Mouse (Mus musculus): ENCODE measurements at regions not wholly inside any gene's neighbourhood (a gene's known extent, or its start where the extent isn't known, plus 50 kb on each side); places are given as distances from the start of the nearest gene placed in this dataset.

DNA sequence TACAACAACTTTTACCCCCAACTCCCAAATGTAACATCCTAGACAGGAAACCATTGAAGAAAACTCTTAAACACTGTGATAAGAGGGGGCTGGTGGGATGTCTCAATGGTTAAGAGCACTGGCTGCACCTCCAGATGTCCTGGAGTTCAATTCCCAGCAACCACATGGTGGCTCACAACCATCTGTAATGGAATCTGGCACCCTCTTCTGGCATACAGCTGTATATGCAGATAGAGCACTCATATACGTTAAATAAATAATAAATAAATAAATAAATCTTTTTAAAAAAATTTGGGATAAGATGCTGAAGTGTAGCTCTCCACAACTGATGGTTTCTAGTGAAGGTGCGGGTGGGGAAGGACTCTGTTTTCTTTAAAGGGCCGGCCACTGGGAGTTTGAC is 69.3 kb downstream of the Kctd15 start:
- Histone ChIP-seq H3K9me3 (ENCODE audit: control insufficient read depth, low read length) (no peaks in the 10 kb centered on the region), H3K27me3 (ENCODE audit: control insufficient read depth, insufficient read depth, low read length) (no peaks in the 10 kb centered on the region), H3K27ac (no peak overlapping the region), H3K4me1 (replicated peaks; ENCODE audit: control insufficient read depth, insufficient read depth, low read length) (no peaks in the 10 kb centered on the region), H3K9ac (no peak overlapping the region), H3K4me2 (replicated peaks) (no peak overlapping the region), H3K4me3 (replicated peaks; ENCODE audit: low read length) (no peak overlapping the region), H3K36me3 (replicated peaks; ENCODE audit: control insufficient read depth, insufficient read depth) (no peaks in the 10 kb centered on the region)
- 96% methylated on average over 3 of the region's 3 CpGs for WGBS
- DNase-seq (ENCODE audit: low spot score): no peak
- no peak for ATAC-seq (ENCODE audit: low FRiP score)

DNA sequence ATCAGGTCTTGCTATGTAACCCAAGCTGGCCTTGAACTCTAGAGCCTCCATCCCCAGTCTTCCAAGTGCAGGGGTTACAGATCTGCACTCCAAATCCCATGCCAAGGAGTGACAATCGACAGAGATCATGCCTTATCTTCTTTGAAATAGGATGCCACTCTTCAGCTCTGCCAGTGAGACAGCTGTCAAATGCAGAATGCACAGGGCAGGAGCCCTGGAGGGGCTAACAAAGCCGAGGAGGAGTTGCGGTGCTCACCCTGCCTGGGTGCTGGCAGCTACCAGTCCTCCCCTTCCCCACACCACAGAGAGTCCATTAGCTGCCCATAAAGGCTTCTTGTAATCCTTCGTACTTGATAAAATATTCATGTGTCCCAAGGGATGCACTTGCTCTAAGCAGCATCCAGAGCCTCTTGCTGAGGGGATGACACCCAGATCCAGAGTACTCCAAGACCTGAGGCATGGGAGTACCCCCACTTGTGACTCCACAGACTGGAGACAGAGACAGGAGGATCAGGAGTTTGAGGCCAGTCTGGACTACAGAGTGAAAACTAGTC is 71.1 kb downstream of the Kctd15 start:
- DNase-seq (ENCODE audit: low spot score): no peak
- no peaks in the 10 kb centered on the region for H3K27me3 ChIP-seq (ENCODE audit: control insufficient read depth, insufficient read depth, low read length)
- 0 out of 2 replicates have a peak, but pooled peaks cover 4% of the 10 kb centered on the region for H3K9me3 ChIP-seq (ENCODE audit: control insufficient read depth, low read length)
- H3K9ac ChIP-seq: no peak overlapping the region
- no peak for ATAC-seq (ENCODE audit: low FRiP score)
- no peaks in the 10 kb centered on the region for H3K36me3 ChIP-seq (replicated peaks; ENCODE audit: control insufficient read depth, insufficient read depth)
- no peak overlapping the region for H3K27ac ChIP-seq
- no peak overlapping the region for H3K4me3 ChIP-seq (replicated peaks; ENCODE audit: low read length)
- 48% methylated on average over 4 of the region's 4 CpGs for WGBS
- no peaks in the 10 kb centered on the region for H3K4me1 ChIP-seq (replicated peaks; ENCODE audit: control insufficient read depth, insufficient read depth, low read length)
- H3K4me2 ChIP-seq (replicated peaks): no peak overlapping the region

DNA sequence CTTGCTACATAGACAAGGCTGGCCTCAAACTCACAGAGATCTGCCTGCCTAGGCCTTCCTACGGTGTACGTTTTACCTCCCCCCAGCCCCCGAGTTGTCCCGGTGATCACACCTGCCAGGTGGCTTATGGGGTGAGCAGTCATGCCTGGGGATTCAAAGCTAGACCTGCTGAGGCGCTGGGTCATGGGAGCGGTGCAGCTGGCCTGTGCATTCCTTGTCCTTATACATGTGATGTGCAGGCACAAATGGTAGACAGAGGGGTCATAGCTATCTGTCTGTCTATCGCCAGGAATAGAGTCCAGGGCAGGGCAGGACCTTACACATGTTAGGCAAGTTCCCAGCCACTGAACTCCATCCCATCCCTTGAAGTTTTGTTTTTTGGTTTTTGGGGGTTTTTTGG is 71.7 kb downstream of the Kctd15 start:
- H3K27me3 ChIP-seq (ENCODE audit: control insufficient read depth, insufficient read depth, low read length): no peaks in the 10 kb centered on the region
- no peak overlapping the region for H3K4me3 ChIP-seq (replicated peaks; ENCODE audit: low read length)
- DNase-seq (ENCODE audit: low spot score) (no peak), ATAC-seq (ENCODE audit: low FRiP score) (no peak)
- WGBS: 98% methylated on average over 7 of the region's 7 CpGs
- H3K9ac ChIP-seq: no peak overlapping the region
- no peak overlapping the region for H3K27ac ChIP-seq
- no peaks in the 10 kb centered on the region for H3K4me1 ChIP-seq (replicated peaks; ENCODE audit: control insufficient read depth, insufficient read depth, low read length)
- no peaks in the 10 kb centered on the region for H3K36me3 ChIP-seq (replicated peaks; ENCODE audit: control insufficient read depth, insufficient read depth)
- H3K9me3 ChIP-seq (ENCODE audit: control insufficient read depth, low read length): 0 out of 2 replicates have a peak, but pooled peaks cover 4% of the 10 kb centered on the region
- H3K4me2 ChIP-seq (replicated peaks): no peak overlapping the region

DNA sequence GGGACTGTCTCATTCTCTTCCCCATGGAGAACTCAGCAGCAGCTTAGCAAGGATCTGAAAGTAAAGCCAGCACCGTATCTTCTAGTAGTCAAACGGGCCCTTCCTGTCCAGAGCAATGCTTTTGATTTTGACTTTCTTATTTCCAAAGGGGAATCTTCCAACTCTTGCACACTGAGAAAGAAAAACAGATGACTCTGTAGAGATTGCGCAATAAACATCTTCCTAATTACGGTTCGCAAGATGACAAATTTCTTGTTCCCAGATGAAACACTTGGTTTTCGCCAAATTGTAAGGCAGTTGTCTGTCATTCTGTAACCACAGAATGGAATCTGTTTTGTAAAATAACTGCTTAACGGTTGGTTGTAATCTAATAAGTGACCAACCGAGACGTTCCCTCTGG is 75.7 kb downstream of the Kctd15 start:
- no peaks in the 10 kb centered on the region for H3K4me1 ChIP-seq (replicated peaks; ENCODE audit: control insufficient read depth, insufficient read depth, low read length)
- H3K4me3 ChIP-seq (replicated peaks; ENCODE audit: low read length): no peak overlapping the region
- H3K27me3 ChIP-seq (ENCODE audit: control insufficient read depth, insufficient read depth, low read length): no peaks in the 10 kb centered on the region
- H3K27ac ChIP-seq: no peak overlapping the region
- H3K4me2 ChIP-seq (replicated peaks): no peak overlapping the region
- DNase-seq (ENCODE audit: low spot score) (no peak), ATAC-seq (ENCODE audit: low FRiP score) (no peak)
- 90% methylated on average over 9 of the region's 9 CpGs for WGBS
- H3K36me3 ChIP-seq (replicated peaks; ENCODE audit: control insufficient read depth, insufficient read depth): no peaks in the 10 kb centered on the region
- H3K9me3 ChIP-seq (ENCODE audit: control insufficient read depth, low read length): peaks cover 11% of the 10 kb centered on the region; the same call in 1 of the 2 replicates
- H3K9ac ChIP-seq: no peak overlapping the region

DNA sequence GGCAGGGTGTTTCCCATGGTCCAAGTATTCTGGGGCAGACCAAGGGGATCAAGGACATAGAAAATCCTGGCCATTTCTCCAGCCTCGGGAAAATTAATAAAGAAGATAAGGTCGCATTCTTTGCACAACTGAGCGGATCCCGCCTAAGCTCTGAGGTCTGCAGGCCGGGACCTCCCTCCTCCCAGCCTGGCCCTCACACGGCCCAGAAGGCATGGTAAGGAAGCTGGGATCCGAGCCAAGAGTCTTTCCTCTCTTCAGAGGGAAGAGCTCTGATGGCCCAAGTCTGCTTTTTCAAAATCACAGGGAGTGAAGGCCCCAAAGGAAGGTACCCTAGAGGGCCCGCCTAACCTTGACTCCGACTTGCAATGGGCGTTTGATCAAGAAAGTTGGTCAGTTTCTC is 85.2 kb downstream of the Kctd15 start:
- DNase-seq (ENCODE audit: low spot score): no peak
- H3K27me3 ChIP-seq (ENCODE audit: control insufficient read depth, insufficient read depth, low read length): no peaks in the 10 kb centered on the region
- H3K4me3 ChIP-seq (replicated peaks; ENCODE audit: low read length): no peak overlapping the region
- H3K9ac ChIP-seq: no peak overlapping the region
- H3K4me1 ChIP-seq (replicated peaks; ENCODE audit: control insufficient read depth, insufficient read depth, low read length): peaks cover 13% of the 10 kb centered on the region
- H3K36me3 ChIP-seq (replicated peaks; ENCODE audit: control insufficient read depth, insufficient read depth): no peaks in the 10 kb centered on the region
- 40% methylated on average over 10 of the region's 10 CpGs for WGBS
- no peaks in the 10 kb centered on the region for H3K9me3 ChIP-seq (ENCODE audit: control insufficient read depth, low read length)
- peak overlapping the region; percentile 51; the same call in 1 of the 2 replicates for H3K4me2 ChIP-seq (replicated peaks)
- ATAC-seq (ENCODE audit: low FRiP score): no peak
- no peak overlapping the region for H3K27ac ChIP-seq

DNA sequence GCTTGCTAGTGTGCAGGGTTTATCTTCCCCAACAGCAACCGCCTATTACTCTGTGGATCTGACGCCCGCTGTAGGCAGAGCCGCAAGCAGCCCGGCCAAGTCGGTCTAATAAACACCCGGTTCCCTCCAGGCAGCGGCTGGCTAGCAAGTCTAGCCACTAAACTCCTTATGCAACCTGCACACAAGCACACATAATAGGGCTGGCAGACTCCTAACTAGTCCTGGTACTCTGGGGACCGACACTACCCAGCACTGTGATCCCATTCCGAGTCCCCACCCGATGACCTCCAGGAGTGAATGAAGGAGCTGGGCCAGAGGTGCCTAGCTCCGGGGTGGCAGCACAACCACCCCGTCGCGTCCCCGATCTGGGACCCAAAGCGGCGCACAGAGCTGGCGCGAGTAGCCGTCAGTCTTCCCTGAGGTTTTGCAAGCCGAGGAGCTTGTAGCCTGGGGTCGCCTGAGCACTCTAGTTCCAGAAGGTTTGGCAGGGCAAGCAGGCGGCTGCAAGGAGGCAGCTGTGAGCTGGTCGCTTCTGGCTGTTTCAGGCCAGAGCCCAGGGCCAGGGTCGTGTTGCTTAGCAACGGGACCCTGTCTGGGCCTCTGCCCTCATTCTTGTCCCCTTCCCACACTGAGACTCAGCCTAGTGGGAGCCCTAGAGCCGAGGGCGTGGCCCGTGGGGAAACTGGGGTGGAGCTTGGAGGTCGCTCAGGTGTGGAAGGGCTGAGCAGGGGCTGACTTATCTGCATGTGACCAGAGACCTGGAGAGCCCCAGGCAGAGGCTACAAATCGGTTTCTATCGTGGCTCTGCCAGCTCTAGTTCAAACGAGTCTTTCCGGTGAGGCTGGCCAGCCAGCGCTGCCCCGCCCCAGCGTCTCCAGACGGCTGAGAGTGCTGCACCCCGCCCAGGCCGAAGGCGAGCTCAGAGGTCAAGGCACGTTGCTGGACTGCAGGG is 86.1 kb downstream of the Kctd15 start:
- H3K9me3 ChIP-seq (ENCODE audit: control insufficient read depth, low read length): no peaks in the 10 kb centered on the region
- WGBS: 2% methylated on average over 43 of the region's 43 CpGs
- peak; percentile 44 for DNase-seq (ENCODE audit: low spot score)
- peaks cover 13% of the 10 kb centered on the region for H3K4me1 ChIP-seq (replicated peaks; ENCODE audit: control insufficient read depth, insufficient read depth, low read length)
- H3K27me3 ChIP-seq (ENCODE audit: control insufficient read depth, insufficient read depth, low read length): no peaks in the 10 kb centered on the region
- peak overlapping the region; percentile 53 for H3K9ac ChIP-seq
- H3K36me3 ChIP-seq (replicated peaks; ENCODE audit: control insufficient read depth, insufficient read depth): no peaks in the 10 kb centered on the region
- peak overlapping the region; percentile 22 for H3K4me3 ChIP-seq (replicated peaks; ENCODE audit: low read length)
- H3K27ac ChIP-seq: peak overlapping the region; percentile 36
- peak; percentile 81 for ATAC-seq (ENCODE audit: low FRiP score)
- peak overlapping the region; percentile 51 for H3K4me2 ChIP-seq (replicated peaks)

DNA sequence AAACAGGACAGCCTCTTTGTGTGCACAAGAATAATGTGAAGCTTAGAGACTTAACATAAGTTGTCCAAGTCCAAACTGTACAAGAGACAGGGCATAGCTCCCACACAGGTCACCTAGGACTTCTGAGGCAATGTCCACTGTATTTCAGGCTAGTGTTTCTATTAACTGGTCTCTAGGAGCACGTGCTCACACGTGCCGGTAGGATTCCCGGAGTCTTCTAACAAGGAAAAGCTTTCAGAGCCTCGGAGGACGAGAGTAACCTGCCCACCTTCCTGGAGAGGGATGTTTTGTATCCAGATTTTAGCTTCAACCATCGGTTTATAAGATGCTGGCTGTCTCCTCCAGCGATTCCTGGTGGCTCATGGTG is 86.8 kb downstream of the Kctd15 start:
- H3K27ac ChIP-seq: peak overlapping the region; percentile 36
- no peaks in the 10 kb centered on the region for H3K27me3 ChIP-seq (ENCODE audit: control insufficient read depth, insufficient read depth, low read length)
- peak overlapping the region; percentile 51 for H3K4me2 ChIP-seq (replicated peaks)
- WGBS: 17% methylated on average over 8 of the region's 8 CpGs
- ATAC-seq (ENCODE audit: low FRiP score) (no peak), DNase-seq (ENCODE audit: low spot score) (no peak)
- H3K4me1 ChIP-seq (replicated peaks; ENCODE audit: control insufficient read depth, insufficient read depth, low read length): peaks cover 13% of the 10 kb centered on the region
- no peaks in the 10 kb centered on the region for H3K36me3 ChIP-seq (replicated peaks; ENCODE audit: control insufficient read depth, insufficient read depth)
- no peaks in the 10 kb centered on the region for H3K9me3 ChIP-seq (ENCODE audit: control insufficient read depth, low read length)
- H3K4me3 ChIP-seq (replicated peaks; ENCODE audit: low read length): peak overlapping the region; percentile 22; the same call in 1 of the 2 replicates
- H3K9ac ChIP-seq: peak overlapping the region; percentile 53

DNA sequence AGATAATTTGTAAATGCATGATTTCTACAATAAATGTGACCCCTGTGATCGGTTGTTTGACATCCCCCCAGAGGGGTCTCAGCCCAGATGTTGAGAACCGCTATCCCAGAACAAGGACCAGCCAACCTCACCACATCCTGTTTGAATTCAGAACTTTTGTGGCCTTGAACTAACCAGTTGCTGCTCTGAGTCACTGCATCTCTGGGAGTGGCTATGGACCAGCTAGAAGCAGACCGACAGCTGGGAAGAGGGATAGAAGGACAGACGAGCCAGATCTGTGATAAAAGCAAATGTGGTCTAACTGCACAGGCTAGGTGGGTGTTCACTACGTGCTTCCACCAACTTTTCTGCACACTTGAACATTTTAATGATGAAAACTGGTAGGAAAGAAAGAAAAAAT is 89.0 kb downstream of the Kctd15 start:
- ATAC-seq (ENCODE audit: low FRiP score) (no peak), DNase-seq (ENCODE audit: low spot score) (no peak)
- H3K36me3 ChIP-seq (replicated peaks; ENCODE audit: control insufficient read depth, insufficient read depth): no peaks in the 10 kb centered on the region
- no peak overlapping the region for H3K27ac ChIP-seq
- WGBS: 76% methylated on average over 5 of the region's 5 CpGs
- no peaks in the 10 kb centered on the region for H3K27me3 ChIP-seq (ENCODE audit: control insufficient read depth, insufficient read depth, low read length)
- no peaks in the 10 kb centered on the region for H3K9me3 ChIP-seq (ENCODE audit: control insufficient read depth, low read length)
- no peak overlapping the region for H3K9ac ChIP-seq
- no peak overlapping the region for H3K4me2 ChIP-seq (replicated peaks)
- no peak overlapping the region for H3K4me3 ChIP-seq (replicated peaks; ENCODE audit: low read length)
- H3K4me1 ChIP-seq (replicated peaks; ENCODE audit: control insufficient read depth, insufficient read depth, low read length): peaks cover 13% of the 10 kb centered on the region

DNA sequence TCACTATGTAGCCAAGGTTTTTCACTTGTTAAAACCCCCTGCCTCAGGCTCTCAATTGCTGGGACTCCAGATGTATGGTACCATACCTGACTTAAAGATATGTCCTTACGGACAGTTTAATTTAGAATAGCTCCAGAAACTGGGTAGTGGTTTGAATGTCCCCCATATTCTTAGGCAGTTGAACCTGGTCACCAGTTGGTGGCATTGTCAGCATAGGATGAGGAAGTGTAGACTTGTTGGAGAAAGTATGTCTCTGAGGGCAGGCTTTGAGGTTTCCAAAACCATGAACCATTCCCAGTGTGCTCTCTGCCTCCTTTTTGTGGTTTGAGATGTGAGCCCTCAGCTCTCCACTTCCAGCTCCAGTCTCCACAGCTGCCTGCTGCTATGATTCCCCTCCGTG is 94.4 kb downstream of the Kctd15 start:
- H3K4me2 ChIP-seq (replicated peaks): no peak overlapping the region
- ATAC-seq (ENCODE audit: low FRiP score) (no peak), DNase-seq (ENCODE audit: low spot score) (no peak)
- no peaks in the 10 kb centered on the region for H3K36me3 ChIP-seq (replicated peaks; ENCODE audit: control insufficient read depth, insufficient read depth)
- no peak overlapping the region for H3K9ac ChIP-seq
- no peaks in the 10 kb centered on the region for H3K27me3 ChIP-seq (ENCODE audit: control insufficient read depth, insufficient read depth, low read length)
- no peaks in the 10 kb centered on the region for H3K4me1 ChIP-seq (replicated peaks; ENCODE audit: control insufficient read depth, insufficient read depth, low read length)
- H3K4me3 ChIP-seq (replicated peaks; ENCODE audit: low read length): no peak overlapping the region
- WGBS: 88% methylated on average over 2 of the region's 2 CpGs
- H3K27ac ChIP-seq: no peak overlapping the region
- 0 out of 2 replicates have a peak, but pooled peaks cover 3% of the 10 kb centered on the region for H3K9me3 ChIP-seq (ENCODE audit: control insufficient read depth, low read length)

Measured in hindbrain, embryonic 14.5 days (tissue).